Mouse (Mus musculus) cerebellum, postnatal 10 days (tissue): ENCODE measurements around the gene Ss18l1.

Experiments
- DNase-seq, 2 experiments: peaks; one replicate each; pipeline ENCODE4 v3.0.0; 2021; ENCODE audit warnings: mixed read lengths in 2 of 2

Ss18l1 gene

GRCm38 (mm10) chr2:180041577-180042255 lies 593 bp upstream of the Ss18l1 start:
- peak; percentile 72 to 78 for DNase-seq

- peak; percentile 85 to 89 for DNase-seq
Observed at GRCm38 (mm10) chr2:180042858-180043515, 678 bp downstream of the Ss18l1 start.

- peak; percentile 63 to 78 for DNase-seq
Observed at GRCm38 (mm10) chr2:180045283-180045682, 3.0 kb downstream of the Ss18l1 start.

- DNase-seq, result no peak
Observed at GRCm38 (mm10) chr2:180047580-180047979, 5.3 kb downstream of the Ss18l1 start.

GRCm38 (mm10) chr2:180047980-180048635 lies 5.8 kb downstream of the Ss18l1 start:
- no peak for DNase-seq

GRCm38 (mm10) chr2:180050986-180051385 lies 8.7 kb downstream of the Ss18l1 start:
- peak; percentile 93 to 97 for DNase-seq

GRCm38 (mm10) chr2:180051986-180052733 lies 9.9 kb downstream of the Ss18l1 start:
- DNase-seq, result peak; percentile 52 to 61

GRCm38 (mm10) chr2:180053001-180053400 lies 10.7 kb downstream of the Ss18l1 start:
- no peak for DNase-seq

GRCm38 (mm10) chr2:180063338-180064131 lies 21.2 kb downstream of the Ss18l1 start:
- no peak for DNase-seq

- peak in 1 of 2 experiments; percentile 21 for DNase-seq
Observed at GRCm38 (mm10) chr2:180069770-180070480, 27.6 kb downstream of the Ss18l1 start.

- peak; percentile 97 to 98 for DNase-seq
Observed at GRCm38 (mm10) chr2:180070481-180071453, 28.5 kb downstream of the Ss18l1 start, which contains the start of gene Mtg2. Mtg2 (plus strand) TSS chr2:180070588.

GRCm38 (mm10) chr2:180071671-180072070 lies 29.4 kb downstream of the Ss18l1 start:
- no peak for DNase-seq

GRCm38 (mm10) chr2:180072886-180073285 lies 30.6 kb downstream of the Ss18l1 start:
- no peak for DNase-seq

GRCm38 (mm10) chr2:180077622-180078021 lies 35.3 kb downstream of the Ss18l1 start:
- no peak for DNase-seq

GRCm38 (mm10) chr2:180080680-180081079 lies 38.4 kb downstream of the Ss18l1 start:
- DNase-seq, result no peak

- DNase-seq, result no peak
Observed at GRCm38 (mm10) chr2:180083063-180083462, 40.8 kb downstream of the Ss18l1 start.

GRCm38 (mm10) chr2:180084565-180084964 lies 42.3 kb downstream of the Ss18l1 start:
- no peak for DNase-seq

- peak; percentile 69 for DNase-seq
Observed at GRCm38 (mm10) chr2:180085926-180086636, 43.8 kb downstream of the Ss18l1 start.

GRCm38 (mm10) chr2:180086637-180087027 lies 44.3 kb downstream of the Ss18l1 start:
- no peak for DNase-seq

GRCm38 (mm10) chr2:180087472-180087871 lies 45.2 kb downstream of the Ss18l1 start:
- no peak for DNase-seq
